Mouse (Mus musculus): Measurements from ENCODE around the gene Gtf2h3. TPM values are rescaled to one million over a fixed set of nuclear protein-coding genes. Genes with fewer than 3 reads are reported as not detected.

The Gtf2h3 gene
- total and polyA plus RNA-seq, 3 experiments: 51.9 to 84.9 (median 58.2) TPM

DNA sequence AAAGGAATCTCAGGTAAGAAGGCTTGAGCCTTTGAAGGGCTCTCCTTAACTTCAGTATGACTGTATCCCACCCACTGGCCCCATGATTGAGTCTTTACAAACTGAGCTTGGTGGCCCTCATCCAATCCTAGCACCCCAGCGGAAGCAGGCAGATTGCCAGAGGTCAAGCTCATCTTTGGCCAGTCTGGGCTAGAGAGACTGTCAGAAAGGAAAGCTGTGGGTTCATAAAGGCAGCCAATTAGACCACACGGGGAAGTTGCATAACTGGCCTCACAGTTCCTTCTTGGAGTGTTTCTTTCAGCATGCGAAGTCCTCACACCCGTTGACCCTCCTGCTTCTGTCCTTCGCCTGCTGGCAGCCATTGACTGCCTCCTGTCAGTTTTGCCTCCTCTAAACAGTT is 3.6 kb downstream of the Gtf2h3 start:
- H3K4me2 ChIP-seq (ENCODE audit: insufficient read depth, low read depth, poor library complexity, severe bottlenecking): no peak overlapping the region
- in situ Hi-C loops (cut with MboI; ENCODE audit: low pct_ligation_motif_present, low pct_unique_long_range_greater_than_20kb, low sequenced_read_pairs) (no loop called here), dilution Hi-C loops (cut with MboI; ENCODE audit: extremely low pct_ligation_motif_present, extremely low pct_unique_long_range_greater_than_20kb, low sequenced_read_pairs) (no loop called here)
- no peak overlapping the region for H3K27ac ChIP-seq (ENCODE audit: insufficient read depth, low read depth)
- H3K27me3 ChIP-seq (replicated peaks): no peaks in the 10 kb centered on the region
- no peak overlapping the region for H3K4me3 ChIP-seq (replicated peaks in 1 of 3; ENCODE audit: low read depth in 2 of 3, low read length in 2 of 3, poor library complexity in 1 of 3)
- no peak for DNase-seq (ENCODE audit: extremely low read depth)
- H3K4me1 ChIP-seq (ENCODE audit: control insufficient read depth in 1 of 2, insufficient read depth in 2 of 2): peaks cover 8 to 25% of the 10 kb centered on the region in 2 experiments; a peak in 3 of 4 replicates
- peaks cover 26% of the 10 kb centered on the region for H3K79me2 ChIP-seq (replicated peaks; ENCODE audit: control insufficient read depth, extremely low read depth, insufficient read depth, poor library complexity, severe bottlenecking)
- peaks cover 30 to 63% of the 10 kb centered on the region in 2 experiments for H3K36me3 ChIP-seq (replicated peaks in 1 of 2; ENCODE audit: control insufficient read depth in 1 of 2, insufficient read depth in 1 of 2, low read length in 1 of 2)
- peaks cover 4% of the 10 kb centered on the region for H3K9me3 ChIP-seq (replicated peaks; ENCODE audit: low read length)
- H3K9ac ChIP-seq (ENCODE audit: insufficient read depth, low read depth): no peak overlapping the region
- TF ChIP-seq IRF4 (IDR thresholded peaks at IDR 0.05; ENCODE audit: low read depth, low read length) (no peak), UBTF (IDR thresholded peaks at IDR 0.05; ENCODE audit: low read depth, low read length) (no peak), ZC3H11A (IDR thresholded peaks at IDR 0.05; ENCODE audit: low read depth, low read length) (no peak), CHD2 (IDR thresholded peaks at IDR 0.05; ENCODE audit: low read length) (no peak), JUN (IDR thresholded peaks at IDR 0.05; ENCODE audit: insufficient read depth, low read depth, low read length) (no peak), CHD1 (IDR thresholded peaks at IDR 0.05; ENCODE audit: low read depth, low read length) (no peak), CTCF (conservative IDR thresholded peaks at IDR 0.05 in 1 of 2, IDR thresholded peaks at IDR 0.05 in 1 of 2; ENCODE audit: low read depth in 2 of 2, low read length in 2 of 2) (no peak), TCF12 (IDR thresholded peaks at IDR 0.05; ENCODE audit: low read depth, low read length) (no peak), ZKSCAN1 (IDR thresholded peaks at IDR 0.05; ENCODE audit: borderline replicate concordance, low read depth, low read length) (no peak), USF2 (conservative IDR thresholded peaks at IDR 0.05; ENCODE audit: low read depth, low read length) (no peak), TBP (conservative IDR thresholded peaks at IDR 0.05; ENCODE audit: low read depth, low read length) (no peak)

DNA sequence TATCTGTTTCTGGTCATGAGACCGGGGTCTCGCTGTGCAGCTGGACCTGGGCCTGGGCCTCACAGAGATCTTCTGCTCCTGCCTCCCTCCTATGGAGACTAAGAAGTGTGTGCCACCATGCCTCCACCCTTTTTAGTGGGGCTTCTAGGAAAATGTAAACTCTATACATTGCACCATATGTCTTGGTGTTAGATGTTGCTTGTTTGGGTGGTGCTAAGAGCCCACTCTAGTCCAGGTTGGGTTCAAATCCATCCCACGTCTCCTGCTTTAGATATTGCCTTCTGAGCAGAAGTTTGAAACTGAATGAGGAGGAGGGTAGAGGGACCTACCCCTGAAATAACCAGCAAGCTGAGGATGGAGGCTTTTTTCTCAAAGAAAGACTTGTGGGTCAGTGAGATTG is 13.8 kb downstream of the Gtf2h3 start:
- no peak overlapping the region for H3K4me3 ChIP-seq (replicated peaks in 1 of 3; ENCODE audit: low read depth in 2 of 3, low read length in 2 of 3, poor library complexity in 1 of 3)
- H3K4me2 ChIP-seq (ENCODE audit: insufficient read depth, low read depth, poor library complexity, severe bottlenecking): no peak overlapping the region
- no peak overlapping the region for H3K9ac ChIP-seq (ENCODE audit: insufficient read depth, low read depth)
- in situ Hi-C loops (cut with MboI; ENCODE audit: low pct_ligation_motif_present, low pct_unique_long_range_greater_than_20kb, low sequenced_read_pairs): no loop called here
- dilution Hi-C loops (cut with MboI; ENCODE audit: extremely low pct_ligation_motif_present, extremely low pct_unique_long_range_greater_than_20kb, low sequenced_read_pairs): no loop called here
- DNase-seq (ENCODE audit: extremely low read depth): no peak
- 0 out of 2 replicates have a peak overlapping the region, but pooled peaks have one; percentile 6 for H3K27ac ChIP-seq (ENCODE audit: insufficient read depth, low read depth)
- no peaks in the 10 kb centered on the region for H3K9me3 ChIP-seq (replicated peaks; ENCODE audit: low read length)
- H3K27me3 ChIP-seq (replicated peaks): no peaks in the 10 kb centered on the region
- TF ChIP-seq PAX5 (IDR thresholded peaks at IDR 0.05; ENCODE audit: low read length) (no peak), MAX (IDR thresholded peaks at IDR 0.05; ENCODE audit: low read length) (no peak), ZMIZ1 (IDR thresholded peaks at IDR 0.05; ENCODE audit: low read depth, low read length) (no peak), IRF4 (IDR thresholded peaks at IDR 0.05; ENCODE audit: low read depth, low read length) (no peak), E2F4 (IDR thresholded peaks at IDR 0.05; ENCODE audit: insufficient replicate concordance, low read depth, low read length) (no peak), RAD21 (IDR thresholded peaks at IDR 0.05; ENCODE audit: low read depth, low read length) (no peak), MAFK (IDR thresholded peaks at IDR 0.05; ENCODE audit: insufficient replicate concordance, low read length) (no peak), USF2 (conservative IDR thresholded peaks at IDR 0.05; ENCODE audit: low read depth, low read length) (no peak), ELF1 (IDR thresholded peaks at IDR 0.05; ENCODE audit: low read depth, low read length) (no peak), UBTF (IDR thresholded peaks at IDR 0.05; ENCODE audit: low read depth, low read length) (no peak), USF1 (IDR thresholded peaks at IDR 0.05; ENCODE audit: low read depth, low read length) (no peak), ZC3H11A (IDR thresholded peaks at IDR 0.05; ENCODE audit: low read depth, low read length) (no peak), TCF12 (IDR thresholded peaks at IDR 0.05; ENCODE audit: low read depth, low read length) (no peak)
- no peaks in the 10 kb centered on the region for H3K79me2 ChIP-seq (replicated peaks; ENCODE audit: control insufficient read depth, extremely low read depth, insufficient read depth, poor library complexity, severe bottlenecking)
- peaks cover 65 to 86% of the 10 kb centered on the region in 2 experiments for H3K36me3 ChIP-seq (replicated peaks in 1 of 2; ENCODE audit: control insufficient read depth in 1 of 2, insufficient read depth in 1 of 2, low read length in 1 of 2)
- H3K4me1 ChIP-seq (ENCODE audit: control insufficient read depth in 1 of 2, insufficient read depth in 2 of 2): no peaks in the 10 kb centered on the region

Measured in CH12.LX (cell line).